Mouse (Mus musculus): Measurements from ENCODE around the gene Tns1. TPM values are rescaled to one million over a fixed set of nuclear protein-coding genes. Genes with fewer than 3 reads are reported as not detected.

The Tns1 gene
- polyA plus RNA-seq, 1 experiment: 117 TPM

- peaks cover 13% of the 10 kb centered on the region for H3K27me3 ChIP-seq (ENCODE audit: control insufficient read depth, insufficient read depth, low read length)
- no peak for DNase-seq
- peaks cover 8% of the 10 kb centered on the region; the same call in 1 of the 2 replicates for H3K4me1 ChIP-seq (replicated peaks; ENCODE audit: control insufficient read depth, insufficient read depth, low read length)
- no peak overlapping the region for H3K27ac ChIP-seq (ENCODE audit: control insufficient read depth, insufficient read depth, low read length)
- TF ChIP-seq POLR2A (IDR thresholded peaks at IDR 0.05; ENCODE audit: control insufficient read depth, extremely low read depth, insufficient read depth, low read length, poor library complexity) (no peak), CTCF (IDR thresholded peaks at IDR 0.05; ENCODE audit: borderline replicate concordance, control insufficient read depth, extremely low read depth, insufficient read depth, low read length, poor library complexity) (no peak)
- H3K4me3 ChIP-seq (ENCODE audit: control insufficient read depth, insufficient read depth, low read length): no peak overlapping the region
- no peaks in the 10 kb centered on the region for H3K36me3 ChIP-seq (ENCODE audit: control insufficient read depth, insufficient read depth, low read length)
- WGBS: 72% methylated on average over 7 of the region's 7 CpGs
Measured at GRCm38 (mm10) chr1:74094497-74095270, 29.6 kb downstream of the Tns1 start.

GRCm38 (mm10) chr1:74093447-74093846 lies 30.8 kb downstream of the Tns1 start:
- TF ChIP-seq POLR2A (IDR thresholded peaks at IDR 0.05; ENCODE audit: control insufficient read depth, extremely low read depth, insufficient read depth, low read length, poor library complexity) (no peak), CTCF (IDR thresholded peaks at IDR 0.05; ENCODE audit: borderline replicate concordance, control insufficient read depth, extremely low read depth, insufficient read depth, low read length, poor library complexity) (no peak)
- H3K27ac ChIP-seq (ENCODE audit: control insufficient read depth, insufficient read depth, low read length): no peak overlapping the region
- WGBS: 91% methylated on average over 5 of the region's 5 CpGs
- DNase-seq: no peak
- H3K27me3 ChIP-seq (ENCODE audit: control insufficient read depth, insufficient read depth, low read length): peaks cover 8% of the 10 kb centered on the region; the same call in 1 of the 2 replicates
- H3K4me1 ChIP-seq (replicated peaks; ENCODE audit: control insufficient read depth, insufficient read depth, low read length): peaks cover 3% of the 10 kb centered on the region; the same call in 1 of the 2 replicates
- H3K4me3 ChIP-seq (ENCODE audit: control insufficient read depth, insufficient read depth, low read length): no peak overlapping the region
- no peaks in the 10 kb centered on the region for H3K36me3 ChIP-seq (ENCODE audit: control insufficient read depth, insufficient read depth, low read length)

GRCm38 (mm10) chr1:74092242-74092641 lies 32.0 kb downstream of the Tns1 start:
- no peak for TF ChIP-seq CTCF (IDR thresholded peaks at IDR 0.05; ENCODE audit: borderline replicate concordance, control insufficient read depth, extremely low read depth, insufficient read depth, low read length, poor library complexity)
- no peak for TF ChIP-seq POLR2A (IDR thresholded peaks at IDR 0.05; ENCODE audit: control insufficient read depth, extremely low read depth, insufficient read depth, low read length, poor library complexity)
- WGBS: 91% methylated on average over 10 of the region's 10 CpGs
- H3K27ac ChIP-seq (ENCODE audit: control insufficient read depth, insufficient read depth, low read length): no peak overlapping the region
- peaks cover under 1% of the 10 kb centered on the region; the same call in 1 of the 2 replicates for H3K27me3 ChIP-seq (ENCODE audit: control insufficient read depth, insufficient read depth, low read length)
- no peaks in the 10 kb centered on the region for H3K4me1 ChIP-seq (replicated peaks; ENCODE audit: control insufficient read depth, insufficient read depth, low read length)
- H3K36me3 ChIP-seq (ENCODE audit: control insufficient read depth, insufficient read depth, low read length): no peaks in the 10 kb centered on the region
- H3K4me3 ChIP-seq (ENCODE audit: control insufficient read depth, insufficient read depth, low read length): no peak overlapping the region
- DNase-seq: no peak

- TF ChIP-seq CTCF (IDR thresholded peaks at IDR 0.05; ENCODE audit: borderline replicate concordance, control insufficient read depth, extremely low read depth, insufficient read depth, low read length, poor library complexity): no peak
- TF ChIP-seq POLR2A (IDR thresholded peaks at IDR 0.05; ENCODE audit: control insufficient read depth, extremely low read depth, insufficient read depth, low read length, poor library complexity): no peak
- no peaks in the 10 kb centered on the region for H3K4me1 ChIP-seq (replicated peaks; ENCODE audit: control insufficient read depth, insufficient read depth, low read length)
- 53% methylated on average over 6 of the region's 6 CpGs for WGBS
- no peaks in the 10 kb centered on the region for H3K36me3 ChIP-seq (ENCODE audit: control insufficient read depth, insufficient read depth, low read length)
- no peak for DNase-seq
- no peak overlapping the region for H3K4me3 ChIP-seq (ENCODE audit: control insufficient read depth, insufficient read depth, low read length)
- no peaks in the 10 kb centered on the region for H3K27me3 ChIP-seq (ENCODE audit: control insufficient read depth, insufficient read depth, low read length)
- no peak overlapping the region for H3K27ac ChIP-seq (ENCODE audit: control insufficient read depth, insufficient read depth, low read length)
Measured at GRCm38 (mm10) chr1:74091611-74092224, 32.5 kb downstream of the Tns1 start.

GRCm38 (mm10) chr1:74091138-74091537 lies 33.1 kb downstream of the Tns1 start:
- DNase-seq: no peak
- Histone ChIP-seq H3K27ac (ENCODE audit: control insufficient read depth, insufficient read depth, low read length) (no peak overlapping the region), H3K4me1 (replicated peaks; ENCODE audit: control insufficient read depth, insufficient read depth, low read length) (no peaks in the 10 kb centered on the region), H3K4me3 (ENCODE audit: control insufficient read depth, insufficient read depth, low read length) (no peak overlapping the region), H3K36me3 (ENCODE audit: control insufficient read depth, insufficient read depth, low read length) (no peaks in the 10 kb centered on the region), H3K27me3 (ENCODE audit: control insufficient read depth, insufficient read depth, low read length) (no peaks in the 10 kb centered on the region)
- TF ChIP-seq CTCF (IDR thresholded peaks at IDR 0.05; ENCODE audit: borderline replicate concordance, control insufficient read depth, extremely low read depth, insufficient read depth, low read length, poor library complexity): no peak
- 74% methylated on average over 7 of the region's 7 CpGs for WGBS

GRCm38 (mm10) chr1:74090329-74090728 lies 33.9 kb downstream of the Tns1 start:
- no peaks in the 10 kb centered on the region for H3K27me3 ChIP-seq (ENCODE audit: control insufficient read depth, insufficient read depth, low read length)
- DNase-seq: no peak
- no peaks in the 10 kb centered on the region for H3K4me1 ChIP-seq (replicated peaks; ENCODE audit: control insufficient read depth, insufficient read depth, low read length)
- no peak for TF ChIP-seq POLR2A (IDR thresholded peaks at IDR 0.05; ENCODE audit: control insufficient read depth, extremely low read depth, insufficient read depth, low read length, poor library complexity)
- TF ChIP-seq CTCF (IDR thresholded peaks at IDR 0.05; ENCODE audit: borderline replicate concordance, control insufficient read depth, extremely low read depth, insufficient read depth, low read length, poor library complexity): no peak
- no peak overlapping the region for H3K27ac ChIP-seq (ENCODE audit: control insufficient read depth, insufficient read depth, low read length)
- WGBS: 94% methylated on average over 7 of the region's 7 CpGs
- no peak overlapping the region for H3K4me3 ChIP-seq (ENCODE audit: control insufficient read depth, insufficient read depth, low read length)
- H3K36me3 ChIP-seq (ENCODE audit: control insufficient read depth, insufficient read depth, low read length): no peaks in the 10 kb centered on the region
